Mouse (Mus musculus): Measurements from ENCODE around the gene Rcsd1. TPM values are rescaled to one million over a fixed set of nuclear protein-coding genes. Genes with fewer than 3 reads are reported as not detected.

Rcsd1 gene
- polyA plus RNA-seq, 1 experiment from 2014 or later: 19.6 TPM

DNA sequence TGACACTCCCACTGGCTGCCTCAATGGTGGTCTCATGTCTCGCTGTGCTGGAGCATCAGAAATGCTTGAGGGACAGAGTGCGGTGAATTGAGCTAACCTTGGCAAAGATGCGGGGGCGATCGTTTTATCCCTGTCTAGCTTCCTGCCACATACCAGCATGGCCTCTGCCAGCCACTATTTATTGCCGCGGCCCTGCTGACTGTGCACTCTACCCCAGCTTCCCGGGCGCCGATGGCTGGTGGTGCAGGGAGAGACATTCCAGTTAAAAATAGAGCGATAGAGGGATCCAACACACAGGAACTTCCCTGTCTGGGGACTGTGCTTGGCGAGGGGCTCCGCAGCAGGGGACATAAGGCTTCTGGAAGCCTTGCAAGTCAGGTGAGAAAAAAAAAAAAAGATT is 42.2 kb downstream of the Rcsd1 start:
- no peaks in the 10 kb centered on the region; the same call in none of the 2 replicates for H3K4me1 ChIP-seq
- H3K27ac ChIP-seq: no peak overlapping the region
- H3K9me3 ChIP-seq: no peaks in the 10 kb centered on the region
- H3K27me3 ChIP-seq: no peaks in the 10 kb centered on the region
- 58% methylated on average over 13 of the region's 13 CpGs for WGBS
- H3K4me3 ChIP-seq: no peak overlapping the region
- no peak overlapping the region for H3K4me2 ChIP-seq (replicated peaks)
- ATAC-seq (ENCODE audit: insufficient number of reproducible peaks, insufficient read depth, low FRiP score, low TSS enrichment): no peak
- no peak overlapping the region for H3K9ac ChIP-seq
- H3K36me3 ChIP-seq: no peaks in the 10 kb centered on the region

DNA sequence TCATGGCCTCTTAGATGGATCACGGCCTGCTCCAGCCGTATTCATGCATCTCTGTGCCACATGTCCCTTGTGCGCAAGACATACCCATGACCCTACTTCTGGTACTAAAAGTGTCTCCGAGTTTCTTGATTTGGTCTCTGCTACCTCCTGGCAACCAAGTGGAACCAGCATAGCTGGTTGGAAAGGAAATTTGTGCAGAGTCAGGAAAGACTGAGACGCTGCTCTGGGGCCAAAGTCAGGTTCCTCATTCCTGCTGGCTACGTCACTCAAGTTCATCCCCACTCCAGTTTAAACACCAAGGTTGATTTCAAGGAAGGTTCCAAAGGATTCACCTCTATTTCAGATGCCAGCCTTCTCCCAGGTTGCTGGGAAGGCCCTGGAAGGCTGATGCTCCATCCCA is 42.6 kb downstream of the Rcsd1 start:
- Histone ChIP-seq H3K27me3 (no peaks in the 10 kb centered on the region), H3K9me3 (no peaks in the 10 kb centered on the region), H3K36me3 (no peaks in the 10 kb centered on the region), H3K4me2 (replicated peaks) (no peak overlapping the region), H3K4me3 (no peak overlapping the region), H3K4me1 (no peaks in the 10 kb centered on the region; the same call in none of the 2 replicates), H3K9ac (no peak overlapping the region), H3K27ac (no peak overlapping the region)
- WGBS: 90% methylated on average over 6 of the region's 6 CpGs
- no peak for ATAC-seq (ENCODE audit: insufficient number of reproducible peaks, insufficient read depth, low FRiP score, low TSS enrichment)

DNA sequence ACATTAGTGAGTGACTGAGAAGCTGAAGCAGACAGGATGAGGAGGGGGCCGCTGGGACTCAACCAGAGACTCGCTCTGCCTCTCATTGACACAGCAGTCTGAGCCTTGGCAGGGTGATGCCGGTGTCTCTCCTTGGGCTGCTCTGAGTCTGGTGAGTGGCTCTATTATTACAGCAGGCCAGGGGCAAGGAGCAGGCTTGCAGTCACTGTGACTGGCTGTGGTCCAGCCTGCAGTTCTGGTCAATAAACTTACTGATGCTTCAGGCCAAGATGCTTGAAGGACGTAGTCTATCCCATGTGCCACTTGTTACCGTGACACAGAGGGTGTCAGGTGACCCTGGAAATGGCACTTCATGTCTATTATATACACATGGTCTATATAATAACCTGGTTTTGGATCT is 43.8 kb downstream of the Rcsd1 start:
- Histone ChIP-seq H3K9me3 (no peaks in the 10 kb centered on the region), H3K27ac (no peak overlapping the region), H3K4me1 (no peaks in the 10 kb centered on the region; the same call in none of the 2 replicates), H3K36me3 (no peaks in the 10 kb centered on the region), H3K4me2 (replicated peaks) (no peak overlapping the region), H3K9ac (no peak overlapping the region), H3K27me3 (no peaks in the 10 kb centered on the region), H3K4me3 (no peak overlapping the region)
- no peak for ATAC-seq (ENCODE audit: insufficient number of reproducible peaks, insufficient read depth, low FRiP score, low TSS enrichment)
- WGBS: 77% methylated on average over 5 of the region's 5 CpGs

DNA sequence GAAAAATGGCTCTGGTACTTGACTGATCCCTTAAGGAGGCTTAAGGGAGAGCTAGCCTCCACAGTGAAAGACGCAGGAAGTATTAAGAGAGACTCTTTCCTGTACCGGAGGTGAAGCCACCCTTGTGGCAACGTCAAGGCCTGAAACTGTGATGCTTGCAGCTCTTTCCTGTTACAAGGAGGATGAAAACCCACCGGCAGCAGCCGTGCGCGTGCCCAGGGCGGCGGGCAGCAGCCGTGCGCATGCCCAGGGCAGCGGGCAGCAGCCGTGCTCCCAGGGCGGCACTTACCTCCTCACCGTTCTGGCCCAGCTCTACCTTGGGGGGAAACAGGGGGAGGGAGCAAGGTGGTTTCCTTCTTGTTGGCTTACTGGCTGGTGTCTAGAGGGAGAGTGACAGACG is 46.3 kb downstream of the Rcsd1 start:
- H3K9ac ChIP-seq: no peak overlapping the region
- no peak for ATAC-seq (ENCODE audit: insufficient number of reproducible peaks, insufficient read depth, low FRiP score, low TSS enrichment)
- peak overlapping the region; percentile 46; the same call in 1 of the 2 replicates for H3K27ac ChIP-seq
- no peak overlapping the region for H3K4me2 ChIP-seq (replicated peaks)
- H3K9me3 ChIP-seq: no peaks in the 10 kb centered on the region
- no peaks in the 10 kb centered on the region for H3K27me3 ChIP-seq
- H3K36me3 ChIP-seq: no peaks in the 10 kb centered on the region
- no peaks in the 10 kb centered on the region; the same call in none of the 2 replicates for H3K4me1 ChIP-seq
- no peak overlapping the region for H3K4me3 ChIP-seq
- WGBS: 74% methylated on average over 16 of the region's 16 CpGs

DNA sequence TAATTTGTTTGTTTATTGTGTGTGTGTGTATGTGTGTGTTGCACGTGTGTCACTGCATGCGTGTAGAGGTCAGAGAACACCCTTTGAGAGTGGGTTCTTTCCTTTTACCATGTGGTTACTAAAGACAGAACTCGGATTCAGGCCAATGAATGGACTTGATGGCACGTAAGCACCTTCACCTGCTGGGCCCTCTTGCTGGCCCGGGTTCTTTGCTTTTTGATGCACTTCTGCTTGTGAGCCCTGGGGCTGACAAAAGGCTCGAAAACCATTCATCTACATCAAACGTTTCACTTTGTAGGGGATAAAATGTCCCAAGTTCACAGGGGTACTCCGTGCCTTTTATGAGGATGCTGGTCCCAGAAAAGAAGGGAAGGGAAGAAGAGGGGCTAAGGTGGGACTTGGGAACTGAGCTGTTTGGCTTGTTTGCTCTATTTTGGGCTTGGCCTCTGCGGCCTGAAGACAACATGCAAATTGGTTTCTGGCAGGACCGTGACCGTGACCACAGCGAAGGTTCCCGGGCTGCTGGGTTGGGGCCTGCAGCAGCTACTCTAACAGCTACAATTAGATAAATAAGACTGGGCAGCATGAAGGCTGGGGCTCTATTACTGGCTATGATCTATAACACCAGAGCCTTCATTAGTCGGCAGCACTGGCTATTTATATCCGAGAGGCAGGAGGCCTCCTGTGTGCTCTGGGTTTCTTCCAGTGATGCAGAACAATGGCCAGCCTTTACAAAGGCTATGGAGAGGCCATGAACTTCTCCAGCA is 46.9 kb downstream of the Rcsd1 start:
- H3K27me3 ChIP-seq: no peaks in the 10 kb centered on the region
- H3K27ac ChIP-seq: 0 out of 2 replicates have a peak overlapping the region, but pooled peaks have one; percentile 46
- WGBS: 54% methylated on average over 15 of the region's 15 CpGs
- H3K9ac ChIP-seq: no peak overlapping the region
- H3K4me2 ChIP-seq (replicated peaks): no peak overlapping the region
- H3K9me3 ChIP-seq: no peaks in the 10 kb centered on the region
- H3K36me3 ChIP-seq: no peaks in the 10 kb centered on the region
- H3K4me3 ChIP-seq: no peak overlapping the region
- H3K4me1 ChIP-seq: no peaks in the 10 kb centered on the region; the same call in 1 of the 2 replicates
- ATAC-seq (ENCODE audit: insufficient number of reproducible peaks, insufficient read depth, low FRiP score, low TSS enrichment): no peak

DNA sequence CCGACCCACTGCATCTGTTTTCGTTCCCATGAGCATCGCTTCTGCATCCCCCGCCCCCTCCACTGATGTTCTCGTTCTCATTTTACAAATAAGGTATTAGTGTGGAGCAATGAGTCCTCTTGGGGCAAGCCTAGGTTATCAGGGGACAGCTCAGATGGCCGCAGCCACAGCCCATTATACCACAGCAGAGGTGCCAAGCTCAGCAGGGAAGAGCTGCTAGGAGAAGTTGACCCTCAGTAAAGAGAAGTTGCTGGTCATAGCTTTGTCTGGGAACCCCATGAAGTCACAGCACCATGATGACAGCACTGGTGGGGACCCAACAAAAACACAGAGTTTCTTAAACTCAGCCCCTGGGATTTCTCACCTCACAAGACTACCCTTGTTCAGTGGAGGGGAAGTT is 47.8 kb downstream of the Rcsd1 start:
- Histone ChIP-seq H3K4me1 (no peaks in the 10 kb centered on the region; the same call in 1 of the 2 replicates), H3K9ac (no peak overlapping the region), H3K27ac (no peak overlapping the region), H3K4me3 (no peak overlapping the region), H3K4me2 (replicated peaks) (no peak overlapping the region), H3K36me3 (peaks cover 4% of the 10 kb centered on the region; the same call in 1 of the 2 replicates), H3K9me3 (no peaks in the 10 kb centered on the region), H3K27me3 (no peaks in the 10 kb centered on the region)
- no peak for ATAC-seq (ENCODE audit: insufficient number of reproducible peaks, insufficient read depth, low FRiP score, low TSS enrichment)
- 71% methylated on average over 6 of the region's 6 CpGs for WGBS

DNA sequence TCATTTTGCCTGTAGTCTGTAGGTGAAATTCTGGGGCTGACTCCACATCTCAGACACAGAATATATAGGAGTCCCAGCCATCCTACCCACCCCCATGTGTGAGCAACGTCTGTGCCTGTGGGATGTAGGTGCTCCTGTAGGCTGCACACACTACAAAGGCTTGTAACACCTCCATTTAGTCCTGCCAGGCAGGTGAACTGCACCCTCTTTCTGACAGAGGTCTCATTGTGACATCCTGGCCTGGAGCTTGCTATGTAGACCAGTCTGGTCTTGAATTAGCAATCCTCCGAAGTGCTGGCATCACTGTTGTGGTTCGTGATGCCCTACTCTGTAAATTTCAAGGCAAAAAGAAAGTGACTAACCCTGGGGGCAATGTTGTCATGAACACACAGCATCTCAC is 48.4 kb downstream of the Rcsd1 start:
- H3K9me3 ChIP-seq: no peaks in the 10 kb centered on the region
- no peak overlapping the region for H3K4me3 ChIP-seq
- H3K4me2 ChIP-seq (replicated peaks): no peak overlapping the region
- H3K4me1 ChIP-seq: no peaks in the 10 kb centered on the region; the same call in 1 of the 2 replicates
- no peak overlapping the region for H3K9ac ChIP-seq
- H3K36me3 ChIP-seq: peaks cover 4% of the 10 kb centered on the region; the same call in 1 of the 2 replicates
- WGBS: 53% methylated on average over 3 of the region's 3 CpGs
- ATAC-seq (ENCODE audit: insufficient number of reproducible peaks, insufficient read depth, low FRiP score, low TSS enrichment): no peak
- no peak overlapping the region for H3K27ac ChIP-seq
- H3K27me3 ChIP-seq: no peaks in the 10 kb centered on the region

DNA sequence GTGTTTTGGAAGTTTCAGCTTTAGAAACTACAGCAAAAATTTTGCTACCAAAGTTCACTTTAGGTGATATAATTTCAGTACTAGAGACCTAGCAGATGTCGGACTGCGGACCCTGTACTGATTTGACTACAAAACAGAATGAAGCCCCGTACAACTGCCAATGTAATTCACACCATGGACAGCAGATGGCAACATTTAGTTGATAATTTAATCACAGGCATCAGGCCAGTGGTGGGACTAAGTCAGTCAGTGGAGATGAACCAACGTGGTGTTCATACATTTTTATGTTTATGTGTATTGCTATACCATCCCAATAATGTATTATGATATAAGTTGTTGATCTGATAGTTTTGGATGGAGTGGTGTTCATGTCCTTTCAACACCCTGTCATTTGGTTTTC is 48.8 kb downstream of the Rcsd1 start:
- Histone ChIP-seq H3K9me3 (no peaks in the 10 kb centered on the region), H3K4me3 (no peak overlapping the region), H3K27ac (no peak overlapping the region), H3K36me3 (peaks cover 4% of the 10 kb centered on the region; the same call in 1 of the 2 replicates), H3K27me3 (no peaks in the 10 kb centered on the region), H3K4me1 (no peaks in the 10 kb centered on the region; the same call in 1 of the 2 replicates), H3K9ac (no peak overlapping the region), H3K4me2 (replicated peaks) (no peak overlapping the region)
- no peak for ATAC-seq (ENCODE audit: insufficient number of reproducible peaks, insufficient read depth, low FRiP score, low TSS enrichment)
- WGBS: 19% methylated on average over 4 of the region's 4 CpGs

DNA sequence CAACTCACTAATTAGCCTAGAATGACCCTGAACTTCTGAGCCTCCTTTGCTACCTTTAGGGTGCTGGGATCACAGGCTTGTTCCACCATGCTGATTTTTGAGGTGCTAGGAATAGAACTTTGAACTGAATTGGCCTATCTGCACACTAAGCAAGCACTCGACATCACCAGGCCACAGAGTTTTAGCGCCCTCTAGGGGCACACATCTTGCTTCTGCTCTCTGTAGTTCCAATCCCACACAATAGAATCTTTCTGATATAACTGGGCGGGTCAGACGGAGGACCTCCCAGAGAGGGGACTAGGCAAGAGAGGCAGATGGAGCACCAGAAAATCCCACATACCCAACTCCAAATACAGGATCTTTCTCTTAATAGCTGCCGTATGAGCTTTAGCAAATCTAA is 51.0 kb downstream of the Rcsd1 start:
- no peak overlapping the region for H3K4me2 ChIP-seq (replicated peaks)
- no peaks in the 10 kb centered on the region for H3K27me3 ChIP-seq
- H3K4me1 ChIP-seq: no peaks in the 10 kb centered on the region; the same call in 1 of the 2 replicates
- no peak overlapping the region for H3K4me3 ChIP-seq
- no peaks in the 10 kb centered on the region for H3K9me3 ChIP-seq
- ATAC-seq (ENCODE audit: insufficient number of reproducible peaks, insufficient read depth, low FRiP score, low TSS enrichment): 0 out of 2 replicates have a peak, but pooled peaks have one; percentile 44
- H3K27ac ChIP-seq: no peak overlapping the region
- H3K9ac ChIP-seq: no peak overlapping the region
- peaks cover 4% of the 10 kb centered on the region; the same call in 1 of the 2 replicates for H3K36me3 ChIP-seq
- 34% methylated on average over 5 of the region's 5 CpGs for WGBS

DNA sequence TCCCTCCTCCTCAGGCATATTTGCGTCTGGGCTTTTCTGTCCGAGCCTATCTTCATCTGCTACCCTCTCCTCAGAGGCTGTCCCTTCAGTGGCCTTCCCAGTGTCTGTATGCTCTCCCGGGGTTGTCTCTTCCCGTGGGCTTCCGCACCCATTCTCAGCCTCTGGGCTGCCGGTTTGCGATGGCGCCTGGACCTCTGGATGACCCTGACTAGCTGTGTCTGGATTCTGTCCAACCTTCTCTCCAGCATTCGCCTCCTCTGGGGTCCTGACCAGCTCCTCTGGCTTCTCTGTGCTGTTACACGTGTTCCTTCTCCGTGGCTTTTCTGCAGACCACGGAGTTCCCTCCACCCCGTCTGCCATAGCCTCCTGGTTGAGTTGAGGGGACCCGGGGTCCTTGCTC is 54.1 kb downstream of the Rcsd1 start:
- WGBS: 88% methylated on average over 14 of the region's 14 CpGs
- peaks cover 4% of the 10 kb centered on the region; the same call in 1 of the 2 replicates for H3K36me3 ChIP-seq
- ATAC-seq (ENCODE audit: insufficient number of reproducible peaks, insufficient read depth, low FRiP score, low TSS enrichment): no peak

DNA sequence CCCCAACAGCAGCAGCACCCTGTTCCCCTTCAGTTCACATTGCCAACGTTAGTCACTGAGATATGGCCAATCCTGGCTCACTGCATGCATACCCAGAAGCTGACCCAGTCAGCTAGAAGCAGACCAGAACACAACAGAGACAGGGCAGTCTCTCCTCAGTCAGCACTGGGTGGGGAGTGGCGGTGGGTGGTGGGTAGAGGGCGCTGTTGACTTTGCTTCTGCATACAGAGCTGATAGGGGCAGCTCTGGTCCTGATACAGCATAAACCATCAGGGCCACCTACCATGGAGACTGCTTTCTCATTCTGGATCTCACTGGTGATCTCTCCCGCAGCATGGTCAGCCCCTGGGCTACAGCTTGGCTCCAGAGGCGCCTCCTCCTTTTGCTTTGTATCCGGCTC is 54.5 kb downstream of the Rcsd1 start:
- no peak overlapping the region for H3K9ac ChIP-seq
- no peak for ATAC-seq (ENCODE audit: insufficient number of reproducible peaks, insufficient read depth, low FRiP score, low TSS enrichment)
- WGBS: 80% methylated on average over 6 of the region's 6 CpGs
- no peak overlapping the region for H3K4me2 ChIP-seq (replicated peaks)
- no peaks in the 10 kb centered on the region for H3K4me1 ChIP-seq
- H3K36me3 ChIP-seq: peaks cover 4% of the 10 kb centered on the region; the same call in 1 of the 2 replicates
- no peak overlapping the region for H3K4me3 ChIP-seq
- H3K27ac ChIP-seq: no peak overlapping the region
- H3K9me3 ChIP-seq: no peaks in the 10 kb centered on the region
- no peaks in the 10 kb centered on the region for H3K27me3 ChIP-seq

More for the DNA sequence above, 54.1 kb downstream of the Rcsd1 start:
- Histone ChIP-seq H3K9me3 (no peaks in the 10 kb centered on the region), H3K4me3 (no peak overlapping the region), H3K27ac (no peak overlapping the region), H3K4me2 (replicated peaks) (no peak overlapping the region), H3K9ac (no peak overlapping the region), H3K27me3 (no peaks in the 10 kb centered on the region), H3K4me1 (no peaks in the 10 kb centered on the region)

Data from embryonic facial prominence, embryonic 12.5 days (tissue).